Mouse (Mus musculus): Measurements from ENCODE around the gene Hivep3. TPM values are rescaled to one million over a fixed set of nuclear protein-coding genes. Genes with fewer than 3 reads are reported as not detected.

Hivep3 gene
- total RNA-seq, 2 experiments from 2014 or later, result 63.9 to 64.4 TPM

DNA sequence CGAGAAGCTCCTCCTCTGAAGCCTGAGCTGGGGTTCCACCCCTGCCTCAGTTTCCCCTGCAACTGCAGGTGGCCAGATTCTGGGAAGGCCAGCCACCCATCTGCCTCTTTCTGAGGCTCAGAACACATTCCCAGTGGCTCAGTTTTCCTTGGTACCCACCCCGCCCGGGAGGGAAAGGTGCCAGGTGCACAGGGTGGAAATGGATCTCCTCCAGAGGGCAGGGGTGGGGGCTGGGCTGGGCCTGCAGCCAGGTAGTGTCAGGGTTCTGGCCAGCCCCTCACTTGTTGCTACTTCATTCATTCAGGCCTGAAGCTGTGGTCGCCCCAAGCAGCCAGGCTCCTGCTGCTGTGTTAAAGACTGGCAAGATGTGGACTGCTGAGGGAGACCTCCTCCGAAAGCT, 430.7 kb downstream of the Hivep3 start:
- intact Hi-C loops (cut with DNase I), result no loop called here
- DNase-seq, result peak; percentile 55

GRCm38 (mm10) chr4:120167778-120168177, 434.2 kb downstream of the Hivep3 start:
- no peak for DNase-seq
- intact Hi-C loops (cut with DNase I), result no loop called here

DNA sequence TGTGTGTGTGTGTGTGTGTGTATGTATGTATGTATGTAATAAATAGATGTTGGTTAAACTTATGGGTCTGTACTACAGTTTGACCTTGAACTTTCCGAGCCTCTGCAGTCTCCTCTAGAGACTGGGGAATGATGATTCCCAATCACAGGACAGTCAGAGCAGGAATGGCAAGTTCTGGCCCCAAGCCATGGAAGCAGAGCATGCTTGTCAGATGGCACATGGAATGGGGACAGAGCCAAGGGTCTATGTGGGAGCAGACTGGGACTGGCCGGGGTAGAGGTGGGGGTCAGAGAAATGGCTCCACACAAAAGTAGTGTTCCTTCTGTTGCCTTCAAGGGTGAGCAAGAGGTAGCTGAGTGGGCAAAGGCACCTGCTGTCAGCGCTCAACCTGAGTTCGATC, 434.8 kb downstream of the Hivep3 start:
- intact Hi-C loops (cut with DNase I), result no loop called here
- peak; percentile 84 for DNase-seq

- intact Hi-C loops (cut with DNase I), result no loop called here
- DNase-seq, result no peak
Observed at GRCm38 (mm10) chr4:120170387-120170936, 436.9 kb downstream of the Hivep3 start.

DNA sequence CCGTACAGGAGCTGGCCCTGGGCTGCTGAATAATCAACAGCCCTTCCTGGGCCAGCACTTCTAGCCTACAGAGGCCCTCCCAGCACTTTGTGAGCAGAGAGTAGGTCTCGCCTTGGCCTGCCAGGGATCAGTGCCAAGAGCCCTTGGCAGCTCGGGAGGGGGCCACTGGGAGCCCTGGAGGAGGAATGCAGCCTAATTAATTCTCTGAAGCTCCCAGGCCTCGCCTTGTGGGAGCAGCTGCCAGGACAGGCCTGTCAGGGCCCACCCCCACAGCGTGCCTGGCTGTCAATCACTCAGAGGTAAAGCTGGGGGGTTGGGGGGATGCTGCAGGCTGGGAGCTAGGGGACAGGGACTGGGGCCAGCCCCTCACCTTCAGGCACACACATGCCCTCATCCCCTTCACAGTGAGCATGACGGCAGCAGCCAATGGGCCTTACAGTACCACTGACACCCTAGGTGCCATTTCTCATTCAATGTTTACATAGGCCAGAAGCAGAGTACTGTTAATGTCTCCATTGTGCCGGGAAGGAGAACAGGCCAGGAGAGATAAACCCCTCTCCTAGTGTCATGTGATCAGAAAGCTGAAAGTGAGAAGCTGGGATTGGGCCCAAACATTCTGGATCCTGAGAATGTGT, 438.6 kb downstream of the Hivep3 start:
- intact Hi-C loops (cut with DNase I), result no loop called here
- DNase-seq, result peak; percentile 76

DNA sequence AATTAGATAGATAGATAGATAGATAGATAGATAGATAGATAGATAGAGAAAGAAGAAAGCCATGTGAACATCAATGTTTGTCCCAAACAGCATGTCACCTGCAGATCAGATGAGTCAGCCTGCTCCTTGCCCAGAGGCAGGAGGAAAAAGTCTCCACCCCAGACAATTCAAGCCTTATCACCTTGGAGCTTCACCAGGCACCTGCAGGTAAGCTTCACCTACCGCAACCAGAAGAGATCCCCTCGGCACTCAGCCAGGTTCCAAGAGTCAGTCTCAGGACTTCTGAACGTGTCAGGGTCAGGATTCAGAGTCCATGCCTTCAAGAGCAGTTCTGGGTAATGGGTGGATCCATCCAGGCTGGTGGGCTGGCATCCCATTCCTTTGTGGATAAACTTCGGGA, 445.5 kb downstream of the Hivep3 start:
- DNase-seq, result no peak
- intact Hi-C loops (cut with DNase I), result no loop called here

DNA sequence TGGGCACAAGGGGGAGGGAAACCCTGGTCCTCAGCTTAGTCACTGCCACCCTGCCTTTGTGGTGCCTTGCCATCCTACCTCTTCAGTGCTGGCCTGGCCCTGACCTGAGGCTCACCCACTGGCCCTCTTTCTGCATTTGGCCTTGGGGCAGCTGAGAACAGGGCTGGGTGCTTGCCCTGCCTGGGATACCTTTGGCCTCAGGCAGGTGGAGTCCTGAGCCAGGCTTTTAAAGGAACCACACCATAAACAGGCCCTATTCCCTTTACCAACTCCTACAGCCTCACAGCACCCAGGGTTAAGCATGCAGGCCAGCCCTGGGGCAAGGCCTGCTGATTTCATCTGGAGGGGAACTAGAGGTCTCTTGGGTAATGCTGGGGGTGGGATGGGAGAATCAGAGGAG, 447.0 kb downstream of the Hivep3 start:
- DNase-seq, result no peak
- intact Hi-C loops (cut with DNase I), result no loop called here

- no peak for DNase-seq
Observed at GRCm38 (mm10) chr4:120184374-120184991, 450.9 kb downstream of the Hivep3 start.

GRCm38 (mm10) chr4:120186441-120186840, 452.9 kb downstream of the Hivep3 start:
- intact Hi-C loops (cut with DNase I), result no loop called here
- no peak for DNase-seq

More at GRCm38 (mm10) chr4:120184374-120184991, 450.9 kb downstream of the Hivep3 start:
- intact Hi-C loops (cut with DNase I), result no loop called here

- intact Hi-C loops (cut with DNase I), result no loop called here
- peak; percentile 43 for DNase-seq
Observed at GRCm38 (mm10) chr4:120186934-120187333, 453.4 kb downstream of the Hivep3 start.

Other genes with a start within 250 kb of the Hivep3 start
- gene Rimkla, start 241.2 kb upstream of the Hivep3 start, total RNA-seq (2021), result 10 to 100 TPM; 28.2 to 29.0 TPM
- gene Foxj3, start 196.8 kb upstream of the Hivep3 start, total RNA-seq (2021), result 10 to 100 TPM; 81.2 to 82.6 TPM
- gene Frg2f1, start 194.3 kb upstream of the Hivep3 start, total RNA-seq (2021), result 10 to 100 TPM; 24.1 to 28.0 TPM
- not detected for gene Guca2a, start 96.1 kb upstream of the Hivep3 start, total RNA-seq (2021)
- not detected for gene Guca2b, start 74.8 kb upstream of the Hivep3 start, total RNA-seq (2021)